Mouse (Mus musculus) liver, embryonic 13.5 days (tissue): ENCODE measurements around the gene Cgref1. TPM values are rescaled to one million over a fixed set of nuclear protein-coding genes. Genes with fewer than 3 reads are reported as not detected.

ENCODE experiments used
- ATAC-seq: fragments of 200-750 bp; cut with Nextera tagmentation; 2 replicates; pipeline ENCODE4 v1.8.0; 2017; ENCODE audit warnings: low read depth, mild to moderate bottlenecking, moderate number of reproducible peaks, moderate library complexity
- DNase-seq: peaks from one replicate; pipeline ENCODE4 v3.0.0; 2022
- H3K27ac ChIP-seq: fragments of 300-500 bp; sonication (generic); 2 replicates; pipeline ENCODE4 v1.5.1; 2015; ENCODE audit warnings: moderate library complexity, mild to moderate bottlenecking, inconsistent platforms
- H3K27me3 ChIP-seq: fragments of 300-500 bp; sonication (generic); 2 replicates; pipeline ENCODE4 v1.6.1; 2015; ENCODE audit warnings: mild to moderate bottlenecking, inconsistent platforms
- H3K36me3 ChIP-seq: fragments of 300-500 bp; sonication (generic); 2 replicates; pipeline ENCODE4 v1.6.1; 2015; ENCODE audit warnings: mild to moderate bottlenecking, inconsistent platforms
- H3K4me1 ChIP-seq: fragments of 300-500 bp; sonication (generic); replicated peaks from 2 replicates; pipeline ENCODE4 v1.6.1; 2015; ENCODE audit warnings: inconsistent platforms
- H3K4me2 ChIP-seq: fragments of 300-500 bp; sonication (generic); 2 replicates; pipeline ENCODE4 v1.6.1; 2015; ENCODE audit warnings: inconsistent platforms, mild to moderate bottlenecking, moderate library complexity
- H3K4me3 ChIP-seq: fragments of 300-500 bp; sonication (generic); replicated peaks from 2 replicates; pipeline ENCODE4 v1.5.1; 2015; ENCODE audit warnings: mild to moderate bottlenecking, inconsistent platforms
- H3K9ac ChIP-seq: fragments of 300-500 bp; sonication (generic); 2 replicates; pipeline ENCODE4 v1.6.1; 2015; ENCODE audit warnings: mild to moderate bottlenecking, inconsistent platforms
- H3K9me3 ChIP-seq: fragments of 300-500 bp; sonication (generic); replicated peaks from 2 replicates; pipeline ENCODE4 v1.6.1; 2016; ENCODE audit warnings: inconsistent platforms
- WGBS: fragments of 180-500 bp; shearing (Covaris S2); methylation state at CpG from one replicate; pipeline ENCODE4 v1.1.7; 2015; ENCODE audit not compliant: insufficient replicate concordance; 5-methylcytosine and 5-hydroxymethylcytosine counted together
- polyA plus RNA-seq: library from polyadenylated mRNA; unstranded; fragments of >200 nt; fragmentation: Nextera tagmentation; extraction: Ambion mirVana; gene quantifications from 2 replicates; pipeline ENCODE4 v1.2.1, GENCODE M21; 2015

The Cgref1 gene
- polyA plus RNA-seq, 1 experiment from 2014 or later = 5.4 TPM

- Histone ChIP-seq H3K27ac (peak overlapping the region; percentile 9; the same call in 1 of the 2 replicates), H3K4me3 (peak overlapping the region; percentile 86)
- 79% methylated on average over 2 of the region's 2 CpGs for WGBS
Measured at GRCm38 (mm10) chr5:30960814-30961213, 15.4 kb upstream of the Cgref1 start.

GRCm38 (mm10) chr5:30959966-30960501 is 14.6 kb upstream of the Cgref1 start, which contains the start of gene Preb:
Gene Preb, minus strand, starts transcription at chr5:30960361.
- H3K9me3 ChIP-seq = no peaks in the 10 kb centered on the region
- ATAC-seq = peak; percentile 94
- under 1% methylated on average over 56 of the region's 56 CpGs for WGBS

More at GRCm38 (mm10) chr5:30960814-30961213, 15.4 kb upstream of the Cgref1 start:
- H3K9me3 ChIP-seq = no peaks in the 10 kb centered on the region
- peak overlapping the region; percentile 91 for H3K4me2 ChIP-seq
- peaks cover 22% of the 10 kb centered on the region for H3K36me3 ChIP-seq
- ATAC-seq = no peak
- peaks cover 40% of the 10 kb centered on the region for H3K4me1 ChIP-seq
- no peaks in the 10 kb centered on the region for H3K27me3 ChIP-seq
- no peak for DNase-seq
- H3K9ac ChIP-seq = peak overlapping the region; percentile 94; the same call in 1 of the 2 replicates

DNA sequence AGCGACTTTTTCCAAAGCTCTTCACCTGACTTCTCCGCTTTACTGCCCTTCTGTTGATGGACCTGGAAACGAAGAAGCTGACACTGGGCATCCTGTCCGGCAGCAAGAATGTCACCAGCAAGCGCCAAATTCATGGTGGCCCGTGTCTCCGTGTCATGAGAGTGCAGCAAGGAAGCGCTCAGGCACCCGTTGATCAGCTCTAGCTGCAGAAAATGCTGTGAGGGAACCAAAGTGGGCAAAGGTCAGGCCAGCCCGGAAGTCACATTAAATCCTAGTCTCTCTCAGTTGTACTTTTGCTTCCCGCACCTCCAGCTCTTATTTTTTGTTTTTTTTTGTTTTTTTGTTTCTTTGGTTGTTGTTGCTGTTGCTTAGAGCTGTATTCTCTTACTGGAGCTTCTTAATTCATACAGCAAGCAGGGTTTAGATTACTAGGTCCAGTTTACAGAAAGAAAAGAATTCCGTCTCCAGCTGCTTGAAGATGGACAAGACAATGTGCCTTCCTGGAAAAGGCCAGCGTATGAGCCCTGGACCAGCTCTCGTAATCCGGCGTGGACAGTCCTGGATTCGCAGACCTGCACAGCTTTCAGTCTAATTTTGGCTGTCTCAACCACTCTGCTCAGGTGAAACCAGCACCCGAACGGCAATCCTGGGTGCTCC is 13.9 kb upstream of the Cgref1 start:
- H3K4me2 ChIP-seq = peak overlapping the region; percentile 91
- ATAC-seq (no peak), DNase-seq (no peak)
- no peaks in the 10 kb centered on the region for H3K27me3 ChIP-seq
- WGBS = 30% methylated on average over 19 of the region's 19 CpGs
- H3K9me3 ChIP-seq = no peaks in the 10 kb centered on the region
- H3K4me3 ChIP-seq = peak overlapping the region; percentile 86
- H3K4me1 ChIP-seq = peaks cover 38% of the 10 kb centered on the region
- peak overlapping the region; percentile 80 for H3K27ac ChIP-seq
- H3K9ac ChIP-seq = peak overlapping the region; percentile 94
- H3K36me3 ChIP-seq = peaks cover 37% of the 10 kb centered on the region

More at GRCm38 (mm10) chr5:30959966-30960501, 14.6 kb upstream of the Cgref1 start, which contains the start of gene Preb:
- peak; percentile 96 for DNase-seq
- H3K4me1 ChIP-seq = peaks cover 38% of the 10 kb centered on the region
- no peaks in the 10 kb centered on the region for H3K27me3 ChIP-seq
- peaks cover 30% of the 10 kb centered on the region for H3K36me3 ChIP-seq
- peak within 1 kb of the TSS; percentile 80 for H3K27ac ChIP-seq
- peak within 1 kb of the TSS; percentile 91 for H3K4me2 ChIP-seq
- H3K4me3 ChIP-seq = peak within 1 kb of the TSS; percentile 86
- peak within 1 kb of the TSS; percentile 94 for H3K9ac ChIP-seq

- H3K9me3 ChIP-seq = no peaks in the 10 kb centered on the region
- peak overlapping the region; percentile 26; the same call in 1 of the 2 replicates for H3K9ac ChIP-seq
- no peak overlapping the region for H3K27ac ChIP-seq
- no peaks in the 10 kb centered on the region for H3K27me3 ChIP-seq
- DNase-seq (no peak), ATAC-seq (no peak)
- WGBS = 84% methylated on average over 6 of the region's 6 CpGs
- H3K4me2 ChIP-seq = peak overlapping the region; percentile 91
- H3K4me3 ChIP-seq = peak overlapping the region; percentile 86; the same call in 1 of the 2 replicates
- H3K36me3 ChIP-seq = peaks cover 51% of the 10 kb centered on the region
- peaks cover 38% of the 10 kb centered on the region for H3K4me1 ChIP-seq
Measured at GRCm38 (mm10) chr5:30957891-30958290, 12.5 kb upstream of the Cgref1 start.

- H3K36me3 ChIP-seq = peaks cover 57% of the 10 kb centered on the region
- no peak overlapping the region for H3K27ac ChIP-seq
- 88% methylated on average over 6 of the region's 6 CpGs for WGBS
- H3K9ac ChIP-seq = no peak overlapping the region
- H3K4me3 ChIP-seq = no peak overlapping the region
- peaks cover 30% of the 10 kb centered on the region for H3K4me1 ChIP-seq
- H3K9me3 ChIP-seq = no peaks in the 10 kb centered on the region
- DNase-seq (no peak), ATAC-seq (no peak)
- no peak overlapping the region for H3K4me2 ChIP-seq
- H3K27me3 ChIP-seq = no peaks in the 10 kb centered on the region
Measured at GRCm38 (mm10) chr5:30955751-30956150, 10.4 kb upstream of the Cgref1 start.

- ATAC-seq = no peak
- H3K9ac ChIP-seq = no peak overlapping the region
- H3K4me3 ChIP-seq = no peak overlapping the region
- peaks cover 35% of the 10 kb centered on the region for H3K4me1 ChIP-seq
- H3K27me3 ChIP-seq = no peaks in the 10 kb centered on the region
- 82% methylated on average over 9 of the region's 9 CpGs for WGBS
- DNase-seq = no peak
- peaks cover 57% of the 10 kb centered on the region for H3K36me3 ChIP-seq
- H3K9me3 ChIP-seq = no peaks in the 10 kb centered on the region
- H3K4me2 ChIP-seq = no peak overlapping the region
- no peak overlapping the region for H3K27ac ChIP-seq
Measured at GRCm38 (mm10) chr5:30954556-30954955, 9.2 kb upstream of the Cgref1 start.

- H3K4me3 ChIP-seq = no peak overlapping the region
- no peak overlapping the region for H3K27ac ChIP-seq
- no peaks in the 10 kb centered on the region for H3K9me3 ChIP-seq
- DNase-seq = no peak
- H3K9ac ChIP-seq = no peak overlapping the region
- no peaks in the 10 kb centered on the region for H3K27me3 ChIP-seq
- whole genome bisulfite sequencing = 88% methylated on average over 6 of the region's 6 CpGs
- no peak for ATAC-seq
- H3K4me1 ChIP-seq = peaks cover 35% of the 10 kb centered on the region
- H3K36me3 ChIP-seq = peaks cover 57% of the 10 kb centered on the region
- no peak overlapping the region for H3K4me2 ChIP-seq
Measured at GRCm38 (mm10) chr5:30954065-30954464, 8.7 kb upstream of the Cgref1 start.

GRCm38 (mm10) chr5:30952551-30952950 is 7.2 kb upstream of the Cgref1 start:
- ATAC-seq (no peak), DNase-seq (no peak)
- H3K4me1 ChIP-seq = peaks cover 26% of the 10 kb centered on the region
- no peaks in the 10 kb centered on the region for H3K9me3 ChIP-seq
- H3K4me2 ChIP-seq = no peak overlapping the region
- H3K9ac ChIP-seq = no peak overlapping the region
- no peak overlapping the region for H3K27ac ChIP-seq
- H3K36me3 ChIP-seq = peaks cover 43% of the 10 kb centered on the region
- no peaks in the 10 kb centered on the region for H3K27me3 ChIP-seq
- no peak overlapping the region for H3K4me3 ChIP-seq
- 68% methylated on average over 5 of the region's 5 CpGs for WGBS

DNA sequence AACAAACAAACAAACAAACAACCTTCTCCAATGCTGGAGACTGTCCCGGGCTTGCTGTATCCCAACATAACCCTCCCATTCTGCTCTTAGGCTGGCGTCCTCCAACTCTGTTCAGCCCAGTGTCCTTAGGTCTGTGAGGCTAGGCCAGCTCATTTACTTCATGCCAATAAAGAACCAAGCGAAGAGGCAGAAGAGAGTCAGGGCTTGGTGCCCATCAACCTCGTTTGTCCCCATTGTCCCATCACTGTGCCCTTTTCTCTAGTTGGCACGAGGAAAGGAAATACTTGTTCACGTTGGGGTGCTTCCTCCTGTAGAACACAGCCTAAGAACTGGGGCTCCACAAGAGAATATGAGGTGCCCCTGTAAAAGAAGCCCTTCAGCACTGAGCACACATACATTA is 6.3 kb upstream of the Cgref1 start:
- Histone ChIP-seq H3K9me3 (no peaks in the 10 kb centered on the region), H3K27me3 (peaks cover 5% of the 10 kb centered on the region; the same call in 1 of the 2 replicates), H3K4me2 (no peak overlapping the region), H3K4me1 (peaks cover 23% of the 10 kb centered on the region), H3K36me3 (peaks cover 38% of the 10 kb centered on the region), H3K9ac (no peak overlapping the region), H3K27ac (no peak overlapping the region), H3K4me3 (no peak overlapping the region)
- 77% methylated on average over 6 of the region's 6 CpGs for WGBS
- DNase-seq = no peak
- no peak for ATAC-seq

DNA sequence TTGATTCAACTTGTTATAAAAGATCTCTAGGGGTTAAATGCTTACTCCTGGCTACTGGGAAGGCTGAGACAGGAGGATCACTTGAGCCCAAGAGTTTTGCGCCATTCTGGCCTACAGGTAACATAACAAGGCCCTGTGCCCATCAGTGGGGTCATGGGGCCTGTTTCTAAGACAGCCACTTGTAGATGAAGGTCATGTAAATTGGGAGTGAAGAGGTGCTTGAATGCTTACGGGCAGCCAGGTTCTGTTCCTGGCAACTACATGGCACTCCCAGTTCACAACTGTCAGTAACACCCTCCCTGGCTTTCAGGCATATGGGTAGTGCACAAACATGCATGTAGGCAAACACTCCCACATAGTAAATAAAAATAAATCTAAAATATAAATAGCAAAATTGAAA is 5.5 kb upstream of the Cgref1 start:
- Histone ChIP-seq H3K27me3 (peaks cover 9% of the 10 kb centered on the region; the same call in 1 of the 2 replicates), H3K36me3 (peaks cover 36% of the 10 kb centered on the region), H3K9ac (0 out of 2 replicates have a peak overlapping the region, but pooled peaks have one; percentile 79), H3K4me3 (peak overlapping the region; percentile 76), H3K9me3 (no peaks in the 10 kb centered on the region), H3K4me1 (peaks cover 23% of the 10 kb centered on the region), H3K27ac (no peak overlapping the region), H3K4me2 (peak overlapping the region; percentile 88)
- no peak for DNase-seq
- 80% methylated on average over 2 of the region's 2 CpGs for WGBS
- no peak for ATAC-seq

GRCm38 (mm10) chr5:30950451-30950850 is 5.1 kb upstream of the Cgref1 start:
- DNase-seq = no peak
- peak overlapping the region; percentile 68 for H3K27ac ChIP-seq
- peak; percentile 5; the same call in 1 of the 2 replicates for ATAC-seq
- peak overlapping the region; percentile 88 for H3K4me2 ChIP-seq
- H3K9ac ChIP-seq = peak overlapping the region; percentile 79
- peaks cover 23% of the 10 kb centered on the region for H3K4me1 ChIP-seq
- H3K36me3 ChIP-seq = peaks cover 31% of the 10 kb centered on the region
- peaks cover 14% of the 10 kb centered on the region; the same call in 1 of the 2 replicates for H3K27me3 ChIP-seq
- WGBS = 69% methylated on average over 4 of the region's 4 CpGs
- H3K9me3 ChIP-seq = no peaks in the 10 kb centered on the region
- H3K4me3 ChIP-seq = peak overlapping the region; percentile 76
